Mouse (Mus musculus) hindbrain, embryonic 12.5 days (tissue): ENCODE data around the gene Tmem141. TPM values are rescaled to one million over a fixed set of nuclear protein-coding genes. Genes with fewer than 3 reads are reported as not detected.

Experiments used
- ATAC-seq: fragments of 200-750 bp; cut with Nextera tagmentation; 2 replicates; pipeline ENCODE4 v1.8.0; 2017; ENCODE audit warnings: moderate TSS enrichment; ENCODE audit not compliant: low FRiP score
- H3K27ac ChIP-seq: fragments of 300-500 bp; sonication (generic); 2 replicates; pipeline ENCODE4 v1.5.1; 2016; ENCODE audit warnings: mild to moderate bottlenecking
- H3K27me3 ChIP-seq: fragments of 300-500 bp; sonication (generic); 2 replicates; pipeline ENCODE4 v1.6.1; 2016; ENCODE audit warnings: mild to moderate bottlenecking
- H3K36me3 ChIP-seq: fragments of 300-500 bp; sonication (generic); 2 replicates; pipeline ENCODE4 v1.6.1; 2016; ENCODE audit warnings: mild to moderate bottlenecking
- H3K4me1 ChIP-seq: fragments of 300-500 bp; sonication (generic); 2 replicates; pipeline ENCODE4 v1.6.1; 2016
- H3K4me2 ChIP-seq: fragments of 300-500 bp; sonication (generic); replicated peaks from 2 replicates; pipeline ENCODE4 v1.6.1; 2016; ENCODE audit warnings: mild to moderate bottlenecking
- H3K4me3 ChIP-seq: fragments of 300-500 bp; sonication (generic); 2 replicates; pipeline ENCODE4 v1.5.1; 2016; ENCODE audit warnings: mild to moderate bottlenecking
- H3K9ac ChIP-seq: fragments of 300-500 bp; sonication (generic); 2 replicates; pipeline ENCODE4 v1.6.1; 2016; ENCODE audit warnings: mild to moderate bottlenecking, moderate library complexity
- H3K9me3 ChIP-seq: fragments of 300-500 bp; sonication (generic); replicated peaks from 2 replicates; pipeline ENCODE4 v1.6.1; 2016; ENCODE audit warnings: mild to moderate bottlenecking
- WGBS: fragments of 180-500 bp; shearing (Covaris S2); methylation state at CpG from one replicate; pipeline ENCODE4 v1.1.7; 2016; 5-methylcytosine and 5-hydroxymethylcytosine counted together
- polyA plus RNA-seq: library from polyadenylated mRNA; unstranded; fragments of >200 nt; fragmentation: Nextera tagmentation; extraction: Ambion mirVana; gene quantifications from 2 replicates; pipeline ENCODE4 v1.2.1, GENCODE M21; 2016

Gene Tmem141
- polyA plus RNA-seq = 21.7 and 23.4 TPM in 2 replicates

DNA sequence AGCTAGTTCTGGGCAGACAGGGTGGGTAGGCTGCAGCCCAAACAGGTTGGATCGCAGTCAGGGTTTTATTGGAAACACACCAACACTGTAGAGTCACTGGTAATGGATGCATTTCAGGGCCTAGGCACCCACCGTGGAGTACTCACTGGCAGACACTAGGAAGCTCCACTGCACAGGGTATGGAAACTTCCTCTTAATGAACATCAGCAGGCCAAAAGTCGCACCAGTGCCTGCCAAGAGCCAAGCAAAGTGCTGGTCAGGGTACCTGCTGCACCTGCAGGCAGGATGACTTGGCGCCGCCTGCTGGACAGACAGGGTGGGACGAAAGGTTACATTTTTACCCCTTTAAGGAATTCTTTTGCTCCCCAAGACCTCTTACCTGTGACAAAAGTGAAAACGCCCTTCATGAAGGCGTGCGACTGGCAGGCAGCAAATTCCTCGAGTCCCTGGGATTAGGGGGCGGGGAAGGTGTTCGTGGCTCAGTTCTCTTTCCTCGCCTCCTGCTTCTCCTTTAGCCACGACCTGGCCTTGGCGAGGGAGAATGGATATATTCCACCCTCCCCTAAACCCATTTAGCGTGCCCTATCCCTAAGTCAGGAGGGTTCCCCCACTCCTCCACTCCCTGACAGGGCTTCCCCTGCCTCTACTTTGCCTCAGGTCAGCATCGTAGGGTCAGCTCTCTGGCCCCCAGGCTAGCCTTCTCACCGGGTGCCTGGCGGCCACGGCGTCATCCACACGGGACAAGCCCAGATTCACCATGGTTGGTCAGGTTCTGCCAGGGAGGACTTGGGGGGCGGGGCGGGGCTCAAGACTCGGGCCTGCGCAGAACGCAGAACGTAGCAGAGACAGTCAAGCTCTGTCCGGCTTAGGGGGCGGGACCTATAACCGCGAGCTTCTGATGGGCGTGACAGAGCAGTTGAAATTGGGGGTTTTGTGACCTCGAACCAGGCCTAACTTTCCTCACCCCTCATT lies at the start of gene Tmem141:
Gene Tmem141, minus strand, starts transcription at position 777 of the 972 bp plus-strand sequence.
- peak within 1 kb of the TSS; percentile 55; the same call in 1 of the 2 replicates for H3K27ac ChIP-seq

DNA sequence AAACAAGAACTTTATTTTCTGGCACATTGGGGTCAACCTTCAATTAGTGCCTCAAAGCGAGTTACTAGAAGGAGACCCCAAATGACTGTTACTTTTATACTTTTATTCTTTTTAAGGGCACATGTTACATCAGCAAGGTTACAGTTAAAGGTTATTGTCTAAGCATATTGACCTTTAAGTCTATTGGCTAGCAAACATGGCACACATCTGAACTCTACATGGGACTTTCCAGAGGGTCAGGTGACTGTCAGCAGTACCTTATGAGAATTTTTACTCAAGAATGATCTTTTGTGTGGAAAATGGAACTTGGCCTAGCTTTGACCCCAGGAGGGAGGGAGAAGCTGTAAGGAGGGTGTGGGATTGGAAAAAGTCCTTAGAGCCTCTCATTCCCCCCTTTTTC lies 44.7 kb upstream of the Tmem141 start:
- H3K4me1 ChIP-seq = no peaks in the 10 kb centered on the region
- no peaks in the 10 kb centered on the region for H3K36me3 ChIP-seq
- WGBS = 55% methylated on average over 1 of the region's 1 CpGs
- ATAC-seq = no peak
- H3K9ac ChIP-seq = no peak overlapping the region
- H3K4me2 ChIP-seq = no peak overlapping the region
- no peaks in the 10 kb centered on the region for H3K9me3 ChIP-seq
- H3K4me3 ChIP-seq = no peak overlapping the region
- no peaks in the 10 kb centered on the region for H3K27me3 ChIP-seq
- H3K27ac ChIP-seq = no peak overlapping the region

More for the DNA sequence above, at the start of gene Tmem141:
- Histone ChIP-seq H3K4me2 (peak within 1 kb of the TSS; percentile 75), H3K9ac (peak within 1 kb of the TSS; percentile 63), H3K27me3 (peaks cover 24% of the 10 kb centered on the region), H3K4me1 (peaks cover 11% of the 10 kb centered on the region; the same call in 1 of the 2 replicates), H3K36me3 (no peaks in the 10 kb centered on the region), H3K9me3 (no peaks in the 10 kb centered on the region), H3K4me3 (peak within 1 kb of the TSS; percentile 46)
- peak; percentile 92 for ATAC-seq
- WGBS = 6% methylated on average over 34 of the region's 34 CpGs

DNA sequence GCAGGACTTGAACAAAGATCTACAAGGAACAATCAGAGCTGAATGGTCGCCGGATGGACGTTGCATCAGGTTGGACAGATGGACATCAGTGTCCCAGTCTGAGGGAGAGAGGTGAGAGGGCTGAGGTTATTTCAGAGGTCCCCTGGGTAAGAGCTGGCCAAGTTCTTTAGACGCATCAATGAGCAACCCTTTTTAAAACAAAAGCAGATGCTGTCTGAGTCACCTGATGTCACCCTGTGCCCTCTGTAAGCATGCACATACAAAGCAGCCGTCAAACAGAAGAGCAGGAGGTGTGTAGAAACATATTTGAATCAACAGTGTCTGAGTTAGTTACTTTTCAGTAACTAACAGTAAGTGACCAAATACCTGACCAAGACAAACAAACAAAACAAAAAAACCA lies 42.3 kb upstream of the Tmem141 start:
- Histone ChIP-seq H3K36me3 (no peaks in the 10 kb centered on the region), H3K4me3 (no peak overlapping the region), H3K4me2 (no peak overlapping the region), H3K27ac (no peak overlapping the region), H3K9me3 (no peaks in the 10 kb centered on the region), H3K27me3 (no peaks in the 10 kb centered on the region; the same call in 1 of the 2 replicates), H3K4me1 (no peaks in the 10 kb centered on the region), H3K9ac (no peak overlapping the region)
- ATAC-seq = no peak
- 77% methylated on average over 5 of the region's 5 CpGs for WGBS

DNA sequence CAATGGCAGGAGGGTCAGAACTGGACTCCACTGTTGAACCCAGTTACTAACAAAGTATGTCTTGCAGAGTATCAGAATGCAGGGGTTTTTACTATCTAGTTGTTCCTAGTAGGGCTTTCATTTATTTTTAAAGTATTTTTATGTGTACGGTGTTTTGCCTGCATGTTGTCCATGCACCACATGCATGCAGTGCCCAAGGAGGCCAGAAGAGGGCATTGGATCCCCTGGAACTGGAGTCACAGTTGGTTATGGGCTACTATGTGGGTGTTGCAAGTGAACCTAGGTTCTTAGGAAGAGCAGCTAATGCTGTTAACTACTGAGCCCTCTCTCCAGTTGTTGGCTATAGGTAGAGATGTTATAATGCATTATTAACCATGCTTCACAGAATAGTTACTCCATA lies 41.7 kb upstream of the Tmem141 start:
- Histone ChIP-seq H3K9ac (no peak overlapping the region), H3K36me3 (no peaks in the 10 kb centered on the region), H3K9me3 (no peaks in the 10 kb centered on the region), H3K4me3 (no peak overlapping the region), H3K27me3 (no peaks in the 10 kb centered on the region; the same call in 1 of the 2 replicates), H3K27ac (no peak overlapping the region), H3K4me2 (no peak overlapping the region), H3K4me1 (no peaks in the 10 kb centered on the region)
- WGBS = 81% methylated on average over 1 of the region's 1 CpGs
- no peak for ATAC-seq

DNA sequence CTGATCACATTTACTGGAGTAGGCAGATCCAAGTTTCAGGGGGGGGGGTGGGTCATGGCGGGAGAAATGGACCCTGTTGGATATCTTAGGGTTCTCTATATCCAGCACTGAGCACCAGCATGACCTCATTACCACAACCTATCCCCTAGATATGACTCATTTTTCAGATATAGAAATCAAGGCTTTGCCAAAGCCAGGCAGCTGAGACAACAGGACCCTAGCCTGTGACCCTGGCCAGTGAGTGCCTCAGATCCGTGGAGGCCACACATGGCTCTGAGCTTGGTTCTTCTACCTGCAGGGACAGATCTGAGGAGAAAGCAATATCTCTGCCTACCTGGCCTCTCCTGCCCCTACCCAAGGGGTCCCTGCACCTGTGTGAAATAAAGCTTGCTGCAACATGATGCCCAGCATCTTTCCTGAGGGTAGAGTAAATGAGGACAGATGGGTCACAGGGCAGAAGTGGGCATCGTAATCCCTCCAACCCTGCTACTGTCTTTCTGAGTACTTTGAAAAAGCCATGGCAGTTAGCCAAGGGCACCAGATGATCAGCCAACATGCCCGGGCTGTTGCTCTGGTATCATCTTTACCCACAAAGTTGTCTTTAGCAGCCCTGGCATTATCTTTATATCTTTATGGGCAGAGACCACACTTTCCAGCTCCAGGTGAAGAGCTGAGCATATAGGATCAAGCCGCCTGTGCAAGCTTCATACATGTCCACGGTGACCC lies 39.6 kb upstream of the Tmem141 start:
- H3K4me2 ChIP-seq = no peak overlapping the region
- no peak overlapping the region for H3K9ac ChIP-seq
- WGBS = 87% methylated on average over 6 of the region's 6 CpGs
- no peaks in the 10 kb centered on the region for H3K4me1 ChIP-seq
- H3K9me3 ChIP-seq = no peaks in the 10 kb centered on the region
- ATAC-seq = no peak
- H3K27me3 ChIP-seq = no peaks in the 10 kb centered on the region; the same call in 1 of the 2 replicates
- H3K27ac ChIP-seq = no peak overlapping the region
- H3K36me3 ChIP-seq = no peaks in the 10 kb centered on the region
- no peak overlapping the region for H3K4me3 ChIP-seq

DNA sequence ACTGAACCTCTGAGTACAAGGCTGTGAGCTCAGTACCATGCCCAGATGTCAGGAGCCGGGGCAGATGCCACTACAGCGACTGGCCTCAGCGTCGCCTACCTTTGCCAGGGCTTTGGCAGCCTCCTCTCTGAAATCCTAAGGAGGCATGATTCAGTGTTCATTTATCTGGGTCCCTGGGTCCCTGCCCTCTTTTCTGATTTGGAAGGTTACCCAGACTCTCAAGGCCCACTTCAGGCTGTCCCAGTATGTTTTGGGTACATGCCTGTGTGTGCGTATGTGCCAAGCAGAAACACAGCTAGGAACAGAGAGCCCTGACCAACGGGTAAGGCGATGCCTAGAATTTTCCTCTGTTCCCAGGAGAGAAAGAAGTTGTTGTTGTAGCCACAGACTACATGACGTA lies 38.5 kb upstream of the Tmem141 start:
- no peak overlapping the region for H3K4me3 ChIP-seq
- H3K4me1 ChIP-seq = no peaks in the 10 kb centered on the region
- no peak overlapping the region for H3K9ac ChIP-seq
- WGBS = 83% methylated on average over 8 of the region's 8 CpGs
- H3K27ac ChIP-seq = no peak overlapping the region
- no peaks in the 10 kb centered on the region for H3K9me3 ChIP-seq
- no peaks in the 10 kb centered on the region; the same call in 1 of the 2 replicates for H3K27me3 ChIP-seq
- no peak overlapping the region for H3K4me2 ChIP-seq
- no peaks in the 10 kb centered on the region for H3K36me3 ChIP-seq
- no peak for ATAC-seq

DNA sequence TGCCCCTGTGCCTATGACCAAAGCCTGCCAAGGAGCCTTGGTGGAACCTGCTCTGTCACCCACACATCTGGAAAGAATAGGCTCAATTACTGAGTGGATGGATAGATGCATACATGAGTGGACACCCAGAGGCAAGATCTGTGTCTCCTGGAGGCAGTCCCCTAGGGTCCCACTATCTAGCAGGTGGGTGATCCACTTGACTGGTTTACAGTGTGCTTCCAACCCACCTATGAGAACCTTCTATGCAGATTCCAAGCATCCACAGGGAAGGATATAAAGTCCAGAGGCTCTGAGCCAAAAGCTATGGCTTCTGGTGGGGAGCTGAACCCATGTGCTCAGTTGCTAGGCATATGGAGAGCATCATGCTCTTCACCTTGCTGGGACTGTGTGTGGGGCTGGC lies 35.8 kb upstream of the Tmem141 start, which contains the start of gene Lcn5:
Gene Lcn5, plus strand, starts transcription at position 301 of the 400 bp plus-strand sequence.
- Histone ChIP-seq H3K9me3 (no peaks in the 10 kb centered on the region), H3K4me1 (no peaks in the 10 kb centered on the region), H3K9ac (no peak within 1 kb of the TSS), H3K27ac (no peak within 1 kb of the TSS), H3K4me2 (no peak within 1 kb of the TSS), H3K36me3 (no peaks in the 10 kb centered on the region), H3K4me3 (no peak within 1 kb of the TSS), H3K27me3 (no peaks in the 10 kb centered on the region; the same call in 1 of the 2 replicates)
- ATAC-seq = no peak

DNA sequence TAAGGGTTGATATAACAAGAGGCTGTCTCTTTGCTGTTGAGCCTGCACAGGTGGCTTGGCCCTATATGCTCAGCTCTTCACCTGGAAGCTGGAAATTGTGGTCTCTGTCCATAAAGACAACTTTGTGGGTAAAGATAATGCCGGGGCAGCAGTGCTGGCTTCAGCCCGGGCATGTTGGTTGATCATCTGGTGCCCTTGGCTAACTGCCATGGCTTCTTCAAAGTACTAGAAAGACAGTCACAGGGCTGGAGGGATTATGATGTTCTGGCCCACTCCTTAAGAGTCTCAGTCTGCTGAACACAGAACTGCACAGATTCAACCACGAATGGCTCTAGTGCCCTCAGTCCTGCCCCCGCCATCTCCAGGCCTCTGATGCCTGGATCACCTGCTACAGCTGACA lies 35.4 kb upstream of the Tmem141 start:
- ATAC-seq = no peak
- H3K4me3 ChIP-seq = no peak overlapping the region
- WGBS = 96% methylated on average over 4 of the region's 4 CpGs
- H3K27ac ChIP-seq = no peak overlapping the region
- no peaks in the 10 kb centered on the region for H3K4me1 ChIP-seq
- no peaks in the 10 kb centered on the region; the same call in 1 of the 2 replicates for H3K27me3 ChIP-seq
- H3K9me3 ChIP-seq = no peaks in the 10 kb centered on the region
- H3K4me2 ChIP-seq = no peak overlapping the region
- no peak overlapping the region for H3K9ac ChIP-seq
- no peaks in the 10 kb centered on the region for H3K36me3 ChIP-seq

DNA sequence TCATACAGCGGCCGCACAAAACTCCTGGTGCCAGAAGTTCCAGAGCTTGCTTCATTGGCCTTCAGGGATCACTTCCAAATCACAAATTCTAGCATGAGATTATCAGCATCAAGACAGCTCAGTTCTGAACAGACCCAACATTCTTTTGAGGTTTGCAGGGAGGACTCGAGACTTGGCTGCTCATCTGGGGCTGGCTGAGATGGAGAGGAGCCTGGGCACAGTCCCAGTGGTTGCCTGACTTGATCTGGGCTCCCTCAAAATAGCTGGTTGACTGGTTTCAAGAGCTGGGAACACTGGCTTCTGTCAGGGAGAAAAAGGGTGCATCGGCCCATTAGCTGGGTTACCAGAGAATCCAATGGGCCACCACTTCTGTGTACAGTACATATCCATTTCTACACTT lies 34.9 kb upstream of the Tmem141 start:
- no peaks in the 10 kb centered on the region for H3K36me3 ChIP-seq
- 86% methylated on average over 4 of the region's 4 CpGs for WGBS
- ATAC-seq = no peak

DNA sequence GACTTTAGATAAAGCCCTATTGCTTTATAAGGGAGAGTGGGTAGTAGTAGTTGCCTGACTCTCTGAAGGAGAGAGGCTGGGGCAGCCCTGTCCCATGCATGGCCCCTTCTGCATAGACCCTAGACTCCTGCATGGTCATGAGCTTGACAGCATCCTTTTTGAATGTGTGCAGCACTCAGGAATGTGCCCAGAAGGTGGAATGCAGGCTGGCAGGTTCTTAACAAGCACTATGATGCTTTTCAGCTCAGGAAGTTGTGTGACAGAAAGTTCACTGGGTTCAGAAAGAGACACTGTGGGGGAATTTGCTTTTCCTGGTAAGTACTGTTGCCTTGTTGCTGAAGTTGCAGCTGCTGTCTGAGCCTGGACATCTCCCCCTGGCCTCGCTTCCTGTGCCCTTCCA lies 32.7 kb upstream of the Tmem141 start:
- WGBS = 64% methylated on average over 1 of the region's 1 CpGs
- Histone ChIP-seq H3K4me1 (no peaks in the 10 kb centered on the region), H3K27me3 (no peaks in the 10 kb centered on the region; the same call in 1 of the 2 replicates), H3K4me2 (no peak overlapping the region), H3K27ac (no peak overlapping the region), H3K9ac (no peak overlapping the region), H3K9me3 (no peaks in the 10 kb centered on the region), H3K36me3 (no peaks in the 10 kb centered on the region), H3K4me3 (no peak overlapping the region)
- no peak for ATAC-seq

More for the DNA sequence above, 34.9 kb upstream of the Tmem141 start:
- Histone ChIP-seq H3K9ac (no peak overlapping the region), H3K27ac (no peak overlapping the region), H3K4me3 (no peak overlapping the region), H3K27me3 (no peaks in the 10 kb centered on the region; the same call in 1 of the 2 replicates), H3K4me2 (no peak overlapping the region), H3K4me1 (no peaks in the 10 kb centered on the region), H3K9me3 (no peaks in the 10 kb centered on the region)

DNA sequence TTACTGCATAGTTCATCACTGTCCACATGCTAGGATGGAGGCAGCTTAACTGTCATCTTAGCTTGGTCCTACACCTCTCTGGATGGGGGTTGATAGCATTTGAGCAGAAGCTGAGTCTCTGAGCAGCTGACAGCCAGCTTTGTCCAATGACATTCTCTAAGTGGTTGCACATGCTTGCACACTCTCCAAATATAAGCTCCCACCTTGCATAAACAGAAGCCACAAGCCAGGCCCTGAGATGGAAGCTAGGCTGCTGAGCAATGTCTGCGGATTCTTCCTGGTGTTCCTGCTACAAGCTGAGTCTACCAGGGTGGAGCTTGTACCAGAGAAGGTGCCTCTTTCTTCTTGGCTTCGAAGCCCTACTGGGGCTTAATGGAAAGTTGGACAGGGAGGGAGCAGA lies 31.1 kb upstream of the Tmem141 start, which contains the start of gene Lcn8:
Gene Lcn8, plus strand, starts transcription at position 219 of the 400 bp plus-strand sequence.
- no peaks in the 10 kb centered on the region for H3K27me3 ChIP-seq
- no peak within 1 kb of the TSS for H3K9ac ChIP-seq
- no peak for ATAC-seq
- no peak within 1 kb of the TSS for H3K4me2 ChIP-seq
- H3K9me3 ChIP-seq = no peaks in the 10 kb centered on the region
- no peak within 1 kb of the TSS for H3K27ac ChIP-seq
- H3K36me3 ChIP-seq = no peaks in the 10 kb centered on the region
- H3K4me3 ChIP-seq = no peak within 1 kb of the TSS
- 76% methylated on average over 2 of the region's 2 CpGs for WGBS
- H3K4me1 ChIP-seq = no peaks in the 10 kb centered on the region

DNA sequence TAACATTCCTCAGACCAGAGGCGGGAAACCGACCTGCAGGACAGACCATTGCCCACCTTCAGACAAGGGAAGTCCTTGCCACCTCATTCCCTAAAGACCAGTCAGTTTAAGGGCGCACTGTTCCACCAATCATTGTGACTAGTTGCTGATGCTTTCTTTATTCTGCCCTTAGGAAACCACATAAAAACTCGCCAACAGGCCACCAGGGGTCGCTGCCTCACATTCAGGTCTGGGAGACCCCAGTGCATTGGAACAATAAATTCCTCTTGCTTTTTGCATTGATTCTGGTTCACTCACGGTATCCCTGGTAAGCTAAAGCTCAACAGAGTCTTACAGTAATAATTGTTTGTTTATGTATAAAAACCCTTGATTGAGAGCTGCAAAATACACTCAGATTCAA lies 18.1 kb upstream of the Tmem141 start:
- no peak overlapping the region for H3K9ac ChIP-seq
- no peaks in the 10 kb centered on the region for H3K9me3 ChIP-seq
- no peak overlapping the region for H3K4me3 ChIP-seq
- no peaks in the 10 kb centered on the region for H3K36me3 ChIP-seq
- no peak for ATAC-seq
- 12% methylated on average over 6 of the region's 6 CpGs for WGBS
- no peaks in the 10 kb centered on the region for H3K27me3 ChIP-seq
- no peaks in the 10 kb centered on the region for H3K4me1 ChIP-seq
- no peak overlapping the region for H3K4me2 ChIP-seq
- no peak overlapping the region for H3K27ac ChIP-seq
